Mouse (Mus musculus) small intestine, adult 2 months (tissue): ENCODE data around the gene Nsd2. TPM values are rescaled to one million over a fixed set of nuclear protein-coding genes. Genes with fewer than 3 reads are reported as not detected.

Experiments used
- H3K27ac ChIP-seq: fragments of 200-500 bp; 2 replicates; pipeline ENCODE4 v1.5.1; 2012; ENCODE audit warnings: low read depth, low read length, control low read depth, inconsistent platforms; ENCODE audit not compliant: insufficient read depth
- H3K27me3 ChIP-seq: fragments of 200-500 bp; 2 replicates; pipeline ENCODE4 v1.6.1; 2012; ENCODE audit warnings: mild to moderate bottlenecking, moderate library complexity, low read length, inconsistent platforms; ENCODE audit not compliant: control insufficient read depth, insufficient read depth
- H3K36me3 ChIP-seq: fragments of 200-500 bp; 2 replicates; pipeline ENCODE4 v1.6.1; 2012; ENCODE audit warnings: mild to moderate bottlenecking, low read length, control low read depth, inconsistent platforms; ENCODE audit not compliant: control insufficient read depth, insufficient read depth
- H3K4me1 ChIP-seq: fragments of 200-500 bp; 2 replicates; pipeline ENCODE4 v1.6.1; 2012; ENCODE audit warnings: low read length, inconsistent platforms, mixed read lengths; ENCODE audit not compliant: control insufficient read depth, insufficient read depth, insufficient read length
- H3K4me3 ChIP-seq: fragments of 200-500 bp; 2 replicates; pipeline ENCODE4 v1.5.1; 2012; ENCODE audit warnings: low read depth, mild to moderate bottlenecking, control low read depth, inconsistent platforms, low read length, moderate library complexity
- CTCF ChIP-seq: fragments of 200-500 bp; IDR thresholded peaks from 2 replicates; pipeline ENCODE4 v1.5.1; 2012; ENCODE audit warnings: low read depth, mild to moderate bottlenecking, control low read depth, inconsistent platforms, low read length, moderate library complexity, mixed read lengths; ENCODE audit not compliant: insufficient replicate concordance, insufficient read length; ENCODE audit errors: extremely low read depth
- POLR2A ChIP-seq: fragments of 200-500 bp; IDR thresholded peaks from 2 replicates; pipeline ENCODE4 v1.6.1; 2012; ENCODE audit warnings: low read depth, mild to moderate bottlenecking, control low read depth, inconsistent platforms, low read length, moderate library complexity
- WGBS: fragments of 180-500 bp; shearing (Covaris S2); methylation state at CpG from one replicate; pipeline ENCODE4 v1.1.7; 2018; 5-methylcytosine and 5-hydroxymethylcytosine counted together
- polyA plus RNA-seq: library from polyadenylated mRNA; depleted of rRNA; stranded (reverse); fragments of >200 nt; gene quantifications from 2 replicates; pipeline ENCODE4 v1.2.3, GENCODE M21; 2012; rRNA removed

Gene Nsd2
- 1.8 and 5.8 TPM in 2 replicates for polyA plus RNA-seq

- Histone ChIP-seq H3K36me3 (no peaks in the 10 kb centered on the region), H3K27ac (peak within 1 kb of the TSS; percentile 60), H3K4me3 (peak within 1 kb of the TSS; percentile 79), H3K27me3 (no peaks in the 10 kb centered on the region), H3K4me1 (peaks cover 9% of the 10 kb centered on the region; the same call in 1 of the 2 replicates)
- TF ChIP-seq CTCF: no peak
- TF ChIP-seq POLR2A: no peak; the same call in 1 of the 2 replicates
- under 1% methylated on average over 127 of the region's 136 CpGs for WGBS
Observed at GRCm38 (mm10) chr5:33819876-33820732, at the start of gene Nsd2. Gene Nsd2, plus strand, starts transcription at chr5:33820725.

- TF ChIP-seq CTCF (no peak), POLR2A (no peak)
- H3K4me1 ChIP-seq: peaks cover 10% of the 10 kb centered on the region
- no peak overlapping the region for H3K27ac ChIP-seq
- no peaks in the 10 kb centered on the region for H3K27me3 ChIP-seq
- no peak overlapping the region for H3K4me3 ChIP-seq
- peaks cover 36% of the 10 kb centered on the region for H3K36me3 ChIP-seq
Observed at GRCm38 (mm10) chr5:33777195-33777594, 43.3 kb upstream of the Nsd2 start.

- H3K27me3 ChIP-seq: no peaks in the 10 kb centered on the region
- WGBS: 2% methylated on average over 11 of the region's 11 CpGs
- TF ChIP-seq POLR2A (no peak), CTCF (no peak)
- H3K4me1 ChIP-seq: peaks cover 10% of the 10 kb centered on the region
- peaks cover 9% of the 10 kb centered on the region for H3K36me3 ChIP-seq
- peak overlapping the region; percentile 88 for H3K4me3 ChIP-seq
- H3K27ac ChIP-seq: peak overlapping the region; percentile 86
Observed at GRCm38 (mm10) chr5:33781964-33782344, 38.6 kb upstream of the Nsd2 start.

- peak within 1 kb of the TSS; percentile 86 for H3K27ac ChIP-seq
- TF ChIP-seq POLR2A (peak; percentile 80), CTCF (no peak)
- H3K4me1 ChIP-seq: peaks cover 10% of the 10 kb centered on the region
- peaks cover 6% of the 10 kb centered on the region for H3K36me3 ChIP-seq
- under 1% methylated on average over 65 of the region's 65 CpGs for WGBS
- peak within 1 kb of the TSS; percentile 88 for H3K4me3 ChIP-seq
- no peaks in the 10 kb centered on the region for H3K27me3 ChIP-seq
Observed at GRCm38 (mm10) chr5:33782345-33782998, 38.1 kb upstream of the Nsd2 start, which contains the start of gene Letm1. Gene Letm1, minus strand, starts transcription at chr5:33782817.

GRCm38 (mm10) chr5:33782999-33783390 is 37.5 kb upstream of the Nsd2 start:
- Histone ChIP-seq H3K36me3 (peaks cover 2% of the 10 kb centered on the region), H3K27ac (no peak overlapping the region), H3K4me3 (peak overlapping the region; percentile 88), H3K27me3 (no peaks in the 10 kb centered on the region), H3K4me1 (peaks cover 10% of the 10 kb centered on the region)
- WGBS: 5% methylated on average over 6 of the region's 6 CpGs
- TF ChIP-seq POLR2A (no peak), CTCF (no peak)

- Histone ChIP-seq H3K27me3 (no peaks in the 10 kb centered on the region), H3K4me1 (peaks cover 2% of the 10 kb centered on the region; the same call in 1 of the 2 replicates), H3K27ac (no peak overlapping the region), H3K36me3 (no peaks in the 10 kb centered on the region), H3K4me3 (no peak overlapping the region)
- WGBS: 78% methylated on average over 5 of the region's 5 CpGs
- no peak for TF ChIP-seq CTCF
- no peak for TF ChIP-seq POLR2A
Observed at GRCm38 (mm10) chr5:33791912-33792643, 28.4 kb upstream of the Nsd2 start.
